Mouse (Mus musculus) gastrocnemius, adult 2 months (tissue): ENCODE measurements around the gene Rapgef1. TPM values are rescaled to one million over a fixed set of nuclear protein-coding genes. Genes with fewer than 3 reads are reported as not detected.

Source experiments
- DNase-seq: peaks from one replicate; pipeline ENCODE4 v3.0.0; 2022
- H3K27ac ChIP-seq: fragments of 200-600 bp; 2 replicates; pipeline ENCODE4 v1.8.1; 2022; ENCODE audit warnings: mild to moderate bottlenecking
- H3K4me3 ChIP-seq: fragments of 200-600 bp; 2 replicates; pipeline ENCODE4 v1.8.1; 2022; ENCODE audit warnings: mild to moderate bottlenecking, moderate library complexity
- CTCF ChIP-seq: fragments of 200-600 bp; IDR thresholded peaks from 2 replicates; pipeline ENCODE4 v1.8.1; 2022; ENCODE audit warnings: antibody characterized with exemption, mild to moderate bottlenecking, moderate library complexity
- intact Hi-C: fragments of 180-260 bp; cut with DNase I; formaldehyde crosslinking; loops from one replicate; pipeline ENCODE4 v1.15.1; 2025
- total RNA-seq, 2 experiments: library from RNA; stranded (reverse); gene quantifications; 2 replicates each; pipeline ENCODE4 v1.2.3; 2021

Gene Rapgef1
- total RNA-seq, 2 experiments from 2014 or later, result 135 to 139 TPM

DNA sequence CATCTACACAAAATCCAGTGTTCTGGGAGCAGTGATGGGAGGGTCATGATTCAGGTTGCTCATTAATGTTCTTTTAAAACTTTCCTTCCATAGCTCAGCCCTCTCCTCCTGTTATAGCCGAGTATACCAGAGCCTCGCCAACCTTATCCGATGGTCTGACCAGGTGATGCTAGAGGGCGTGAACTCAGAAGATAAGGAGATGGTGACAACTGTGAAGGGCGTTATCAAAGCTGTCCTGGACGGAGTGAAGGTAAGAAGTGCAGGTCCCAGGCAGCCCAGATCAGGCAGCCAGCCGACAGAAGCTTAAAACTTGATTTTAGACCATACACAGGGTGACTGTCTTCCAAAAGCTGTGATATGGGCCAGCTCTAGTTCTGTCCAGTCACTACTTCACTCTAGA, 69.5 kb downstream of the Rapgef1 start:
- DNase-seq, result no peak
- Histone ChIP-seq H3K4me3 (no peak overlapping the region), H3K27ac (no peak overlapping the region)
- intact Hi-C loops, result no loop called here
- TF ChIP-seq CTCF, result no peak

DNA sequence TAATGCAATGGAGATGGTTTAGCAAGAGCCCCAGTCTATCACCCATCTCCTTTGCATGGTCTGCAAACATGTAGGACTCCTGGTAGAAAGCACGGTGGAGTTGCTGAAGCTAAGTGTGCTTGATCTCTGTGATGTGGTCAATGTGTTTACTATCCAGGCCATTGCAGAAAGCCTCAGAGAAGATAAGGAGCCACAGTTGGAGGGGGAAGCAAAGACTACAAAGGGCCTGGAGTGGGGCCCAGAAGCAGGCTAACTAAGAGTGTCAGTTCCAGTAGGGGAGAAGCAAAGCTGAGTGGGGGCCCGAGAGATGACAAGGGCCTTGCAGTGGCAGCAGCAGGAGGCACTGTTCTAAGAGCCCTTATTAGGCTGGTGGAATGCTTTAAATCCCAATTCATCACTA, 70.0 kb downstream of the Rapgef1 start:
- no peak overlapping the region for H3K4me3 ChIP-seq
- intact Hi-C loops, result no loop called here
- no peak for TF ChIP-seq CTCF
- no peak overlapping the region for H3K27ac ChIP-seq
- no peak for DNase-seq

DNA sequence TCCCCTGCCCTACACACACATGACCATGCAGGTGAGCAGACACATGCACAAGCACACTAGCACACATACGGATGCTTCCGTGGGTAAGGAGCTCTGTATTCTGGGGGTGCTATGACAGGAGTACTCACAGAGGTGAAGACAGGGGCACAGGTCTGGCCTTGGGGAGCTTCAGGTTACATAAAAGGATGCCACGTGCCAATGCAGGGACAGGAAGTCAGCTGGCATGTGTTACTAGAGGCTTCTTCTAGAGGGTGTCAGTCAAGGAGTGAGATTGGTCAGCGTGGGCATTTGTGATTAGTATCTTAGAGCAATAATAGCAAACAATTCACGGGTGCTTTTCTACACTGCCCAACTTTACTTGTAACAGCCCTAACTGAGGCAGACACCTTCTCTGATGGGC, 71.5 kb downstream of the Rapgef1 start:
- peak overlapping the region; percentile 48 for H3K27ac ChIP-seq
- no peak for DNase-seq
- intact Hi-C loops, result no loop called here
- no peak overlapping the region for H3K4me3 ChIP-seq
- TF ChIP-seq CTCF, result no peak

DNA sequence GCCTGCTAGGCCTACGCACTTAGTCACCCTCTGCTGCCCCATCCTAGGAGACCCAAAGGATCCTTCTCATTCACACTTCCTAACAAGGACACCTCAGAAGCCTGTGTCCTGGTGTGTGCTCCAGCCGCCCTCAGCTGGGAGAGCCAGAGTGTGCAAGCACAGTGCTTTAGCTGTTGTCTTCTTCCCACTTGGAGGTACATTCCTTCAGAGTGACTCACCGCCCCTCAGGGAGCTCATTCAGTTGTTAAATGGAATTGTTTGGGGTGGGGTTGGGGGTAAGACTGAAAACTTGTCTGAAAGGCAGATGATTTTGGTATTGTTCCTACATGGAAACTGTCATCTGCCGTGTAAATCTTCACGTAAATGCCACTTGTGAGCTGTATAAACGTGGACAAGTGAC, 72.0 kb downstream of the Rapgef1 start:
- intact Hi-C loops, result no loop called here
- TF ChIP-seq CTCF, result no peak
- peak; percentile 55 for DNase-seq
- no peak overlapping the region for H3K4me3 ChIP-seq
- peak overlapping the region; percentile 48 for H3K27ac ChIP-seq

DNA sequence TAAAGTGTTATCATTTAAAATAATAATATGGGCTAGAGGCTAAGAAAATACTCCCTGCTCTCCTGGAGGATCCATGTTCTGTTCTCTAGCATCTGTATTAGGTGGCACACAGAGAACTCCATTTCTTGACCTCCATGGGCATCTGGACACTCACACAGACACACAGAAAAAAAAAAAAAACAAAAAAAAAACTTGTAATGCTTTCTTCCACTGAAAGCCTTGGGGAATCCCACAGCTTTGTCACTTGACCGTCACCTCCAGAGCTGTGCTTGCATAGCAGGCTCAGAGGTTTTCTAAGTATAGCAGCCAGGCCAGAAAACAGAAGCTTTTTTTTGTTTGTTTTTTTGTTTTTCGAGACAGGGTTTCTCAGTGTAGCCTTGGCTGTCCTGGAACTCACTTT, 72.7 kb downstream of the Rapgef1 start:
- TF ChIP-seq CTCF, result no peak
- Histone ChIP-seq H3K4me3 (no peak overlapping the region), H3K27ac (no peak overlapping the region; the same call in 1 of the 2 replicates)
- intact Hi-C loops, result no loop called here
- DNase-seq, result no peak

DNA sequence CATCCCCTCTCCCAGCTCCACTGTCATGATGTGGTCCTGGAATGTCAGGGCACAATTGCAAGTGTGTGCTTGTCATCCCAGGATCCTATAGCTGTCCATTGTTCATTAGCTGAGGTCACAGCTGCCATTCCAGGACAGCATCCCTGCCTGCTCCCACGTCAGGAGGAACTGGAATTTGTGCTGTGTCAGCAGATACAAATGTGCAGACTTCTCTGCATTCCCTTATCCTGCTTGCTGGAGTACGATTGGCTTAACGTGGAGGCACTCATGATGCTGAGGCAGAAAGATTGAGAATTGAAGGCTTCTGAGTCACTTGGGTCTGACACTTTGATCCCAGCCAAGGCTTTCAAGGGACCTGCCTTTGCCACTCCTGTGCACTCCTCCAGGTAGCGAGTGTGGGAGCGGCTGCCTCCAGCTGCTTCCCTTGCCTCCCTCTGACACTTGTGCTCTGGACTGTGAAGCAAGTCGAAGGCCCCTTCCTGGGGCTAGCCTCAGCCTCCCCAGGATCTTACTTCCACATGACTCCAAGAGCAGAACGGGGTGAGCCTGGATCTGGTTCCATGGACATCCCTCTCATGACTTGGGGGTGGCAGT, 76.8 kb downstream of the Rapgef1 start:
- intact Hi-C loops, result no loop called here
- no peak for DNase-seq
- TF ChIP-seq CTCF, result no peak
- no peak overlapping the region for H3K27ac ChIP-seq
- no peak overlapping the region for H3K4me3 ChIP-seq

DNA sequence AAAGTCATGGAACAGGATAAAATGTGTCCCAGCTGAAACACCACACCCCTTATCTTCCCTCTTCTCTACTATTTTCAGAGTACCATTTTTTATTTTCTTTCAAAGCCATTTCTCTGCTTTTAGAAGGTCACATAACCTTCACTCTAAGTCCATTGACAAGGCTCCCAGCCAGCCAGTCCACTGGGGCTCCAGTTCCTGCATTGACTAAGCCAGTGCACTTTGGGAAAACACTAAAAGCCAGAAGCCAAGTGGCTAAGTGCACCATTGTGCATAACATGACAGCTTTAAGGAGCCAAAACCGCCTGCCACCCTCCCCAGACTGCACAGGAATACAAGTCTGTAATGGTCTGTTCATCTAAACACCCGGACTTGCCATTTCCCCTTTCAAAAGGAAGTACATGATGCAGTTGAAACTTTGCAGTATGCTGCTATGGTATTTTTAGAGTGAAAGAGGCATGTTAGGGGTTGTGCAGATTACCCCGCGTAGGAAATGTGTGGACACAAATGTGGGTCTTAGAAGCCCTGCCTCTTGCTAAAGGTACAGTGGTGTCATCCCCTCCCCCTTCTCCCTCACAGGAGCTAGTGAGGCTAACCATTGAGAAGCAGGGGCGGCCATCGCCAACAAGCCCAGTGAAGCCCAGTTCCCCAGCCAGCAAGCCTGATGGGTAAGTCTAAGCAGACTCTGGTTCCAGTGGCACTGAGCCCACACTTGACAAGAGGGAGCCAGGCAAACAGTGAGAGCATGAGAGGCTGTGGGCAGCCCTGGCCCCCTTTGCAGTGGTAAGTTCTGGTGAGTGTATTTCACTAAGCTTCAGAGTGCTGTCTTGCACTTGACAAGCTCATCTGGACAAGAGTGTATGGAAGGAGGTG, 79.1 kb downstream of the Rapgef1 start:
- DNase-seq, result no peak
- intact Hi-C loops, result no loop called here
- TF ChIP-seq CTCF, result no peak
- Histone ChIP-seq H3K27ac (no peak overlapping the region), H3K4me3 (no peak overlapping the region)

DNA sequence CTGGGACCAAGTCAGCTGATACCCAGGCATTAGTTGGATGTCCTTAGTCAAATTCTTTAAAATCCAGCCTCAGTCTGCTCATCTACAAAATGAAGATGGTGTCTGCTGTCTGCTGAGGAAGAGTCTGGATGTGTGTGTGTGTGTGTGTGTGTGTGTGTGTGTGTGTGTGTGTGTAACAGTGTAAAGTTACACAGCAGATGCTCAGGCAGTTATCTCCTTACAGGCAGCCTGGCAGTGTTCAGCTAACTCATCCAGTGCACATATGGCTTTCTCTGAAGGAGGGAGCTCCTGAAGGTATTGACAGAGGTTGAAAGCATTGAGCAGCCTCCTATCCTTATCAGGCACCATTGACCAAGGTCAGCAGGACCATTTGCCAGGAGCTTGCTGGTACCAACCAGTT, 81.4 kb downstream of the Rapgef1 start:
- no peak for TF ChIP-seq CTCF
- no peak overlapping the region for H3K4me3 ChIP-seq
- DNase-seq, result no peak
- no peak overlapping the region for H3K27ac ChIP-seq
- intact Hi-C loops, result no loop called here

DNA sequence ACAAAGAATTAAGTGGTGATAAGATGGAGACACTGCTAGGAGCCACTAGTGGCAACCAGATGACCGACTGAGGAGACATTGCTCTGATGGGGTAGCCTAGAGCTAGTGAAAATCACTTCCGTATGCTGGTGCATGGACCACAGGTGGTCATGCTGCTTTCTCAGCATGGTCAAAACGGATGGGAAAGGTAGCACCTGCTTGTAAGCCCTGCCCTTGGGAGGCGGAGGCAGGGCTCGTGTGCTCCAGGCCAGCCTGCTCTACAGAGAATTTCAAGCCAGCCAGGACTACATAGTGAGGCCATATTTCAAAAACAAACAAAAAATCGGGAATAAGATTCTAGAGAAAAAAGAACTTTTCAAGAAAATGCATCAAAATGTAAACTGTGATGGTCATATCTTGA, 81.9 kb downstream of the Rapgef1 start:
- H3K27ac ChIP-seq, result no peak overlapping the region
- no peak for TF ChIP-seq CTCF
- H3K4me3 ChIP-seq, result no peak overlapping the region
- no peak for DNase-seq
- intact Hi-C loops, result no loop called here

DNA sequence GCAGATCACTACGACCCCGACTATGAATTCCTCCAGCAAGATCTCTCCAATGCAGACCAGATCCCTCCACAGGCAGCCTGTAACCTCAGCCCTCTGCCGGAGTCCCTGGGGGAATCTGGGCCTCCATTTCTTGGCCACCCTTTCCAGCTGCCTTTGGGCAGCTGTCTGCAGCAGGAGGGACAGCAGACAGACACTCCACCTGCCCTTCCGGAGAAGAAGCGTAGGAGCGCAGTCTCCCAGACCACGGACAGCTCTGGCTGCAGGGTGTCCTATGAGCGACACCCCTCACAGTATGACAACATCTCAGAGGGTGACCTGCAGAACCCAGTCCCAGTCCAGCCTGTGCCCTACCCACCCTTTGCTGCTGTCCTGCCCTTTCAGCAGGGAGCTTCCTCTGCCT, 82.7 kb downstream of the Rapgef1 start:
- intact Hi-C loops, result no loop called here
- Histone ChIP-seq H3K27ac (peak overlapping the region; percentile 78), H3K4me3 (no peak overlapping the region)
- no peak for TF ChIP-seq CTCF
- peak; percentile 49 for DNase-seq

DNA sequence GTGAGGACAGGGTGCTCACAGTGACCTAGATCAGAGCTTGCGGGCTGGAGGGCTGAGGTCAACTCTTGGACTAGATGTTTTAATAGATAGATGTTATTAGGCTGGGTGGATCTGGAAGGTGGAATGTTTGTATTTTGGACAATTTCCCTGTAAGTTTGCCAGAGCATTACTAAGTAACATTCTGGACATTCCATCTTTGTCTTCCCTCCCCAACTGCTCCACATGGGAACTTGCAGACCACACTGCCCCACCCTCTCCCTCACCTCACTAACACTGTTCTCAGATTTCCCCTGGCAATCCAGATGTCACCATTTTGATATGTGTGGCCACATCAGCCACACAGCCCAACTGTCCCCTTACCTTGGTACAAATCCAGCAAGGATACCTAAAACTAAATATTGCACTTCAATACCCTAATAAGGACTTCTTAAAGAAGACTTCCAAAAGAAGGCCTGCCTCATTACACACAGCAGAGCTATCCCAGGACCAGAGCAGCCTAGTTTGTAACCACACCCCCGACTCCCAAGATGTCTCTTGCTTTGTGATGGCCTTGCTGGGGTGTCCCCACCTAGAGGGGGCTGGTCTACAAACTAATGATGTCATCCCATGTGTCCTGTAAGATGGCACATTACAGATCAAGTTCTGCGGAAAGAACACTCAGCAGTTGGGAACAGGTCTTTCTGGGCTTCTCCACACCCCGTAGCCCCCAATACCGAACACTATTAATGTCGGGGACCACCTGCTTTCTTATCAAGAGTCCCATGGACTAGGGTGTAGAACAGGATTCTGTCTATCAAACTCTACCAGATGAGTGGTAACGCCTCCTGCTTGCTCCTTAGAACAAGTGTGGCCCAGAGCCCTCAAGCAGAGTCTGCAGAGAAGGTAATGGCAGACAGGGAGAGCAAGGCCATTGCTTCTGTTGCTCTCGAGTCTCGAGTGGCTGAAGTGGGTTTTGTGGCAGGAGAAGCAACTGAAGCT, 83.9 kb downstream of the Rapgef1 start:
- intact Hi-C loops, result no loop called here
- Histone ChIP-seq H3K4me3 (no peak overlapping the region), H3K27ac (peak overlapping the region; percentile 78)
- peak; percentile 48 for DNase-seq
- TF ChIP-seq CTCF, result no peak

DNA sequence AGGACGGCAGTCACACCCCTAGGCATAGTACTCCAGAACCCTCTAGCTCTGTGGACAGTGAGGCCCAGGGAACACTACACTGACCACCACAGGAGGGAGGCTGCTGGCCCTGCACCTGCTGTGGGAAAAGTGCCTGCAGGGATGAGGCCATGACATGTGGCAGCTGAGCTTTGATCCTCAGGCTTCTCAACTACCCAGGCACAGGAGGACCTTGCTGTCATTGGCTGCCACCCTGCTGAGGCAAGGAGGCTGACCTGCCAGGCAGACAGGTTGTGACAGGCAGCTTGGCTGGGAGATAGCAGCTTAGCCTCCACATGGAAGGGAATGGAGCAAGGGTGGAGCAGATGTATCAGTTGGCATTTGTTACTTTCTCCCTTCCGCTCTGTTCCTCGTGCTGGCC, 86.0 kb downstream of the Rapgef1 start:
- intact Hi-C loops, result loop anchor here (5.0 kb wide), 1 partner anchor 33 kb away; no protein-coding TSS in a partner anchor
- peak; percentile 87 for DNase-seq
- peak; percentile 20 for TF ChIP-seq CTCF

More for the DNA sequence above, 86.0 kb downstream of the Rapgef1 start:
- Histone ChIP-seq H3K4me3 (no peak overlapping the region), H3K27ac (peak overlapping the region; percentile 78)
